Mouse (Mus musculus): ENCODE data around the gene Orm2.

DNA sequence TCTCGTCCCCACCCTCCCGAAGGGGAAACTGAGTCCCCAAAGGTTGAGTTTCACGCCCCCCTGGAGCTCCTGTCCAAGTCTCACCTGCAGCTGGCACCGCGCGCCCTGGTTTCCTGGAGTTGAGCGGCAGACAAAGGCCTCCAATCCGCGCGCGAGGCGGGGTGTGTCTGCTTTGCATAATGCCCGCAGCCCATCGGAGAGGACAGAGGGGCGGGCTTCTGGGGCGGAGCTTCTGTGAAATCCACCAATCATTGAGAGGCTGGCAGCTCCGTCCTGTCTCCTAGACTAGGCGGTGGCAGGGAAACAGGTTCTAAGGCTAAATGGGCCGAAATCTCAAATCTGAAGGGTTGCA is 48.3 kb downstream of the Orm2 start:
- no peak for TF ChIP-seq CTCF (IDR thresholded peaks at IDR 0.05; ENCODE audit: extremely low read depth, insufficient read depth, insufficient read length, insufficient replicate concordance)
- peak; percentile 22 for TF ChIP-seq POLR2A (IDR thresholded peaks at IDR 0.05; ENCODE audit: low read depth, low read length)
